Mouse (Mus musculus) limb, embryonic 12.5 days (tissue): ENCODE results near the gene Pla2g4e. TPM values are rescaled to one million over a fixed set of nuclear protein-coding genes. Genes with fewer than 3 reads are reported as not detected.

Experiments used
- ATAC-seq: fragments of 200-750 bp; cut with Nextera tagmentation; 2 replicates; pipeline ENCODE4 v1.8.0; 2017; ENCODE audit warnings: low read depth, moderate TSS enrichment; ENCODE audit not compliant: insufficient number of reproducible peaks, insufficient read depth, low FRiP score, low TSS enrichment
- H3K27ac ChIP-seq: fragments of 300-500 bp; sonication (generic); 2 replicates; pipeline ENCODE4 v1.5.1; 2016; ENCODE audit warnings: mild to moderate bottlenecking, moderate library complexity
- H3K27me3 ChIP-seq: fragments of 300-500 bp; sonication (generic); 2 replicates; pipeline ENCODE4 v1.6.1; 2016; ENCODE audit warnings: mild to moderate bottlenecking, moderate library complexity
- H3K36me3 ChIP-seq: fragments of 300-500 bp; sonication (generic); 2 replicates; pipeline ENCODE4 v1.6.1; 2016; ENCODE audit warnings: mild to moderate bottlenecking, moderate library complexity
- H3K4me1 ChIP-seq: fragments of 300-500 bp; sonication (generic); replicated peaks from 2 replicates; pipeline ENCODE4 v1.6.1; 2016
- H3K4me2 ChIP-seq: fragments of 300-500 bp; sonication (generic); 2 replicates; pipeline ENCODE4 v1.6.1; 2016; ENCODE audit warnings: mild to moderate bottlenecking, moderate library complexity
- H3K4me3 ChIP-seq: fragments of 300-500 bp; sonication (generic); replicated peaks from 2 replicates; pipeline ENCODE4 v1.5.1; 2016; ENCODE audit warnings: mild to moderate bottlenecking
- H3K9ac ChIP-seq: fragments of 300-500 bp; sonication (generic); replicated peaks from 2 replicates; pipeline ENCODE4 v1.6.1; 2016; ENCODE audit warnings: mild to moderate bottlenecking, moderate library complexity
- H3K9me3 ChIP-seq: fragments of 300-500 bp; sonication (generic); 2 replicates; pipeline ENCODE4 v1.6.1; 2016; ENCODE audit warnings: mild to moderate bottlenecking, moderate library complexity
- WGBS: fragments of 180-500 bp; shearing (Covaris S2); methylation state at CpG from one replicate; pipeline ENCODE4 v1.1.7; 2016; 5-methylcytosine and 5-hydroxymethylcytosine counted together
- polyA plus RNA-seq: library from polyadenylated mRNA; unstranded; fragments of >200 nt; fragmentation: Nextera tagmentation; extraction: Ambion mirVana; gene quantifications from 2 replicates; pipeline ENCODE4 v1.2.1, GENCODE M21; 2016

Pla2g4e gene
- polyA plus RNA-seq, 1 experiment from 2014 or later, result 0.06 TPM

GRCm38 (mm10) chr2:120157606-120158005 lies 87.5 kb downstream of the Pla2g4e start:
- Histone ChIP-seq H3K27ac (no peak overlapping the region), H3K9ac (no peak overlapping the region), H3K4me2 (no peak overlapping the region), H3K4me1 (peaks cover 8% of the 10 kb centered on the region; the same call in 1 of the 2 replicates), H3K4me3 (no peak overlapping the region), H3K9me3 (no peaks in the 10 kb centered on the region), H3K36me3 (no peaks in the 10 kb centered on the region), H3K27me3 (no peaks in the 10 kb centered on the region)
- ATAC-seq, result no peak
- 68% methylated on average over 2 of the region's 2 CpGs for WGBS

GRCm38 (mm10) chr2:120154361-120154894 lies 90.7 kb downstream of the Pla2g4e start, which contains the start of gene Ehd4:
Gene Ehd4 (minus strand): TSS chr2:120154606.
- peak within 1 kb of the TSS; percentile 72 for H3K4me3 ChIP-seq
- H3K27me3 ChIP-seq, result no peaks in the 10 kb centered on the region
- peak within 1 kb of the TSS; percentile 99 for H3K4me2 ChIP-seq
- WGBS, result under 1% methylated on average over 53 of the region's 53 CpGs
- 0 out of 2 replicates have a peak within 1 kb of the TSS, but pooled peaks have one; percentile 35 for H3K27ac ChIP-seq
- H3K9me3 ChIP-seq, result no peaks in the 10 kb centered on the region
- peak; percentile 98 for ATAC-seq
- peak within 1 kb of the TSS; percentile 66 for H3K9ac ChIP-seq
- H3K4me1 ChIP-seq, result peaks cover 8% of the 10 kb centered on the region; the same call in 1 of the 2 replicates
- H3K36me3 ChIP-seq, result no peaks in the 10 kb centered on the region

DNA sequence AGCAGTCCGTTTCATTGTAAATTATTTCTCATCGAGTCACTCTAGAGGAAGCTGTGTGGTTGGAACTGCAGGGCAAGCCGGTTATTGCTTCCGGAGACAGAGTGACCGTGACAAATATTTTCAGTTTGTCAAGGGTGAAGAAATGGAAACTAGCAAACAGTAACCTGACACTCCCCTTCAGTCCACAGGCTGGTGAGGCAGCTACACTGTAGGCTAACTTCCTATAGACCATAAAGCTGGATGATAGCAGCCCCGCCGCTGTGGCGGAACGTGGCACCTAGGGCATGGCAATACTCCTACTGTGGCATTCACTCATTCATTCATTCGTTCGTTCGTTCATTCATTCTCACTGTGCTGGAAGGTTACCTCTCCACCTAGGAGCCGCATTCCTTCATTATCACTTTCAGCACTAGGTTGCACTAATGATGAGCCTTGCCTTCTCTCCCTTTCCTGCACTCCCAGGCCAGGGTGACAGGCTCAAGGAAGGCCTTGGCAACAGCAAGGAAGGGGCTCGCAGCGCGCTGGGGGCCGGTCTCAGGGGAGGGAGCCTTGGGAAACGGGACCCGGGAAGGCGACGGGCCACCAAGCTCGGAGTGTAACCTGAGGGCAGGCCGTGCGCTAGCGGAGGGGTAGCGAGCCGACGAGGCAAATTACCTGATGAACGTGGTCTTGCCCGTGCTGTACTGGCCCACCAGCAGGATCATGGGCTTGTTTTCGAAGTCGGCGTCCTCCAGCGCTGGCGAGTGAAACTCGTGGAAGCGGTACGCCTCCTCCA lies 91.4 kb downstream of the Pla2g4e start:
- H3K9me3 ChIP-seq, result no peaks in the 10 kb centered on the region
- H3K4me3 ChIP-seq, result peak overlapping the region; percentile 72
- peak overlapping the region; percentile 99 for H3K4me2 ChIP-seq
- WGBS, result 2% methylated on average over 38 of the region's 38 CpGs
- no peaks in the 10 kb centered on the region for H3K27me3 ChIP-seq
- H3K36me3 ChIP-seq, result no peaks in the 10 kb centered on the region
- peak; percentile 49 for ATAC-seq
- H3K9ac ChIP-seq, result peak overlapping the region; percentile 66
- H3K4me1 ChIP-seq, result peaks cover 8% of the 10 kb centered on the region; the same call in 1 of the 2 replicates
- 0 out of 2 replicates have a peak overlapping the region, but pooled peaks have one; percentile 35 for H3K27ac ChIP-seq

DNA sequence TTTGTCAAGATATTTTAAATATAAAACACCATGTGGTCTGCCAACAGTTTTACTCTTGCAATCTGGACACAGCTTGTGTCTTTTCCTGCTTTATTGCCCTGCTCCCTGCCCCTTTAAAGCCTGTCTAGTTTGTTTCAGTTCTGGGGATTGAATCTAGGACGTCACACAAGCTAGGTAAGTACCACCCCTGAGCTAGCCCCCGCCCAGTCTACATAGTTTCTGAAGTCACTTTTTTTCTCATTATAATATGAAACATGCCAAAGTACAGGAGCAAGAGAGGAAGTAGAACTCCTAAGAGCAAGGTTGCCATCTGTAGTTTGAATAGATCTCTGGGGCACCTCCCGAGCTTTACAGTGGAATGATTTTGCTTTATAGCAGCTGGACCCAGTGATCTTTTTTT lies 94.6 kb downstream of the Pla2g4e start:
- 72% methylated on average over 3 of the region's 3 CpGs for WGBS
- H3K36me3 ChIP-seq, result no peaks in the 10 kb centered on the region
- H3K4me2 ChIP-seq, result no peak overlapping the region
- no peak overlapping the region for H3K9ac ChIP-seq
- H3K9me3 ChIP-seq, result no peaks in the 10 kb centered on the region
- ATAC-seq, result no peak
- H3K4me1 ChIP-seq, result peaks cover 8% of the 10 kb centered on the region; the same call in 1 of the 2 replicates
- no peaks in the 10 kb centered on the region for H3K27me3 ChIP-seq
- no peak overlapping the region for H3K27ac ChIP-seq
- H3K4me3 ChIP-seq, result no peak overlapping the region

DNA sequence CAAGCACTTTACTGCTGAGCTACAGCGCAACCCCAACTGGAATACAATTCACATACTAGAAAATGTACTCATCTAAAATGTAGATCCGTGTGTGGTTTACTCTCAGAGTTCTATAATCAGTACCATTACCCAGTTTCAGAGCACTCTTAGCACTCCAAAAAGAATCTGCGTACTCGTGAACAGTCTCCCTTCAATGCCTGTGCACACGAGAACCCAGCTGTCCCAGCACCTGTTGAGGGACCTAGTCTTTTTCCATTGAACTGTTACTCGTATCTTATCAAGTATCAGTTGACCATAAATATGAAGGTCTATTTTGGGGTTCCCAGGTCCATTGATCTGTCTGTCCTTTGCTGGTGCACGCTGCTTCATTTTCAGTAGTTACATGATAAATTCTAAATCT lies 95.5 kb downstream of the Pla2g4e start:
- Histone ChIP-seq H3K9ac (no peak overlapping the region), H3K36me3 (no peaks in the 10 kb centered on the region), H3K27me3 (no peaks in the 10 kb centered on the region), H3K4me2 (no peak overlapping the region), H3K9me3 (no peaks in the 10 kb centered on the region), H3K27ac (no peak overlapping the region), H3K4me1 (peaks cover 8% of the 10 kb centered on the region; the same call in 1 of the 2 replicates), H3K4me3 (no peak overlapping the region)
- ATAC-seq, result no peak
- WGBS, result 88% methylated on average over 7 of the region's 7 CpGs

GRCm38 (mm10) chr2:120147999-120148398 lies 97.1 kb downstream of the Pla2g4e start:
- H3K27ac ChIP-seq, result no peak overlapping the region
- H3K36me3 ChIP-seq, result no peaks in the 10 kb centered on the region
- H3K4me2 ChIP-seq, result no peak overlapping the region
- 85% methylated on average over 3 of the region's 3 CpGs for WGBS
- no peak for ATAC-seq
- no peak overlapping the region for H3K4me3 ChIP-seq
- H3K4me1 ChIP-seq, result no peaks in the 10 kb centered on the region
- H3K9ac ChIP-seq, result no peak overlapping the region
- no peaks in the 10 kb centered on the region for H3K27me3 ChIP-seq
- no peaks in the 10 kb centered on the region for H3K9me3 ChIP-seq

GRCm38 (mm10) chr2:120147364-120147763 lies 97.8 kb downstream of the Pla2g4e start:
- Histone ChIP-seq H3K4me3 (no peak overlapping the region), H3K4me2 (no peak overlapping the region), H3K4me1 (no peaks in the 10 kb centered on the region), H3K27ac (no peak overlapping the region), H3K9ac (no peak overlapping the region), H3K9me3 (no peaks in the 10 kb centered on the region), H3K36me3 (no peaks in the 10 kb centered on the region), H3K27me3 (no peaks in the 10 kb centered on the region)
- no peak for ATAC-seq
- WGBS, result 41% methylated on average over 2 of the region's 2 CpGs

DNA sequence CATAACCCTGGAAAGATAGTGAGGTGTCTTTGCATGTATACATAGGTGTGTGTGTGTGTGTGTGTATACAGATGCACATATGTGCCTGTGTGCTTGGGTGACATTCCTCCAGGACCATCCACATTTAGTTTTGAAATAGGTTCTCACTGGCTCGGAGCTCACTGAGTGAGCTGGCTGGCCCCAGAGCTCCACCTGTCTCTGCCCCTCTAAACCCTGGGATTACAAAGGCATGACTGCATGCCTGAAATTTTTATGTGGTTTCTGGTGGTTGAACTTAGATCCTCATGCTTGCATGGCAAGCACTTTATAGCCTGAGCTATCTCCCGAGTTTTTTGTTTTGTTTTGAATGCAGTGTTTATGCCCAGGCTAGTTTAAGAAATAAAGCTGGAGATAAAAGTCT lies 98.6 kb downstream of the Pla2g4e start:
- H3K9ac ChIP-seq, result no peak overlapping the region
- WGBS, result 67% methylated on average over 2 of the region's 2 CpGs
- H3K4me3 ChIP-seq, result no peak overlapping the region
- no peaks in the 10 kb centered on the region for H3K4me1 ChIP-seq
- no peak overlapping the region for H3K4me2 ChIP-seq
- no peaks in the 10 kb centered on the region for H3K36me3 ChIP-seq
- H3K9me3 ChIP-seq, result no peaks in the 10 kb centered on the region
- H3K27ac ChIP-seq, result no peak overlapping the region
- H3K27me3 ChIP-seq, result no peaks in the 10 kb centered on the region
- no peak for ATAC-seq

- Histone ChIP-seq H3K27me3 (no peaks in the 10 kb centered on the region), H3K4me3 (no peak overlapping the region), H3K9ac (no peak overlapping the region), H3K4me2 (no peak overlapping the region), H3K27ac (no peak overlapping the region), H3K36me3 (no peaks in the 10 kb centered on the region), H3K4me1 (no peaks in the 10 kb centered on the region), H3K9me3 (no peaks in the 10 kb centered on the region)
- WGBS, result 71% methylated on average over 4 of the region's 4 CpGs
- no peak for ATAC-seq
Measured at GRCm38 (mm10) chr2:120144390-120144789, 100.7 kb downstream of the Pla2g4e start.

GRCm38 (mm10) chr2:120142336-120142735 lies 102.8 kb downstream of the Pla2g4e start:
- Histone ChIP-seq H3K4me2 (no peak overlapping the region), H3K4me3 (no peak overlapping the region), H3K9ac (no peak overlapping the region), H3K9me3 (no peaks in the 10 kb centered on the region), H3K27ac (no peak overlapping the region), H3K27me3 (no peaks in the 10 kb centered on the region), H3K4me1 (no peaks in the 10 kb centered on the region), H3K36me3 (no peaks in the 10 kb centered on the region)
- 78% methylated on average over 5 of the region's 5 CpGs for WGBS
- no peak for ATAC-seq

DNA sequence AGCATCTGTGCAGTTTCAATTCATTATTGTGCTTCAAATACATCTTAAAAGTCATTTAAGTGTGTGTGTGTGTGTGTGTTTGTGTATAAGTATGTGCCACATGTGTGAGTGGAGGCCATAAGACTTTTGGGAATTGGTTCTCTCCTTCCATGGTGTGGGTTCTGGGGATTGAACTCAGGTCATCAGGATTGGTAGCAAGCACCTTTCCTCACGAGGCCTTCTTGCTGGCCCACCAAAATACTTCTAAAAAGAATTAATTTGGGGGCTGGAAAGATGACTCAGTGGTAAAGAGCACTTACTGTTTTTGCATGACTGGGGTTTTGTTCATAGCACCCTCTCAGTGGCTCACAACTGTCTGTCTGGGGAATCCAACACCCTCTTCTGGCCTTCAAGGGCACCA lies 103.5 kb downstream of the Pla2g4e start:
- ATAC-seq, result no peak
- Histone ChIP-seq H3K27ac (no peak overlapping the region), H3K4me3 (no peak overlapping the region), H3K36me3 (no peaks in the 10 kb centered on the region), H3K4me1 (no peaks in the 10 kb centered on the region), H3K27me3 (no peaks in the 10 kb centered on the region), H3K9ac (no peak overlapping the region), H3K4me2 (no peak overlapping the region), H3K9me3 (no peaks in the 10 kb centered on the region)
- WGBS, result 85% methylated on average over 1 of the region's 1 CpGs
